Mouse (Mus musculus) bone marrow, adult 2 months (tissue): ENCODE measurements around the gene Tmem176a.

Source experiments
- CTCF ChIP-seq: fragments of 200-500 bp; IDR thresholded peaks from 2 replicates; pipeline ENCODE4 v1.5.1; 2011; ENCODE audit warnings: low read length, control low read depth; ENCODE audit not compliant: control insufficient read depth, insufficient read depth
- POLR2A ChIP-seq: fragments of 200-500 bp; IDR thresholded peaks from 2 replicates; pipeline ENCODE4 v1.6.1; 2011; ENCODE audit warnings: low read depth, mild to moderate bottlenecking, control low read depth, low read length, borderline replicate concordance; ENCODE audit not compliant: control insufficient read depth

- TF ChIP-seq CTCF (no peak), POLR2A (no peak)
Measured at GRCm38 (mm10) chr6:48829651-48830050, 11.1 kb upstream of the Tmem176a start.
